Mouse (Mus musculus): ENCODE measurements at regions not wholly inside any gene's neighbourhood (a gene's known extent, or its start where the extent isn't known, plus 50 kb on each side); places are given as distances from the start of the nearest gene placed in this dataset.
A peak's percentile ranks its signal among the peaks of the same experiment; 100 is the strongest.

- no peak overlapping the region for H3K9ac ChIP-seq
- DNase-seq (peak; percentile 41), ATAC-seq (ENCODE audit: insufficient read depth) (no peak; the same call in 1 of the 2 replicates)
- no peaks in the 10 kb centered on the region for H3K9me3 ChIP-seq (ENCODE audit: low read depth, low read length)
- H3K4me3 ChIP-seq (ENCODE audit: low read depth, low read length), result no peak overlapping the region
- no peaks in the 10 kb centered on the region for H3K27me3 ChIP-seq (ENCODE audit: insufficient read depth, low read length)
- H3K36me3 ChIP-seq (ENCODE audit: insufficient read depth), result no peaks in the 10 kb centered on the region
- H3K4me2 ChIP-seq, result no peak overlapping the region
- TF ChIP-seq CTCF (IDR thresholded peaks at IDR 0.05; ENCODE audit: low read depth), result no peak
- H3K27ac ChIP-seq (ENCODE audit: low read depth), result peak overlapping the region; percentile 42; the same call in 1 of the 2 replicates
- H3K4me1 ChIP-seq (ENCODE audit: insufficient read depth), result peaks cover 8% of the 10 kb centered on the region; the same call in 1 of the 2 replicates
- 32% methylated on average over 1 of the region's 1 CpGs for WGBS
Observed at GRCm38 (mm10) chr2:48378160-48378559, 435.7 kb upstream of the Acvr2a start.

GRCm38 (mm10) chr2:48378749-48379148 lies 435.2 kb upstream of the Acvr2a start:
- 73% methylated on average over 2 of the region's 2 CpGs for WGBS
- Histone ChIP-seq H3K4me2 (no peak overlapping the region), H3K4me1 (ENCODE audit: insufficient read depth) (peaks cover 8% of the 10 kb centered on the region; the same call in 1 of the 2 replicates), H3K27me3 (ENCODE audit: insufficient read depth, low read length) (no peaks in the 10 kb centered on the region), H3K9me3 (ENCODE audit: low read depth, low read length) (no peaks in the 10 kb centered on the region), H3K36me3 (ENCODE audit: insufficient read depth) (no peaks in the 10 kb centered on the region), H3K27ac (ENCODE audit: low read depth) (no peak overlapping the region), H3K9ac (no peak overlapping the region), H3K4me3 (ENCODE audit: low read depth, low read length) (no peak overlapping the region)
- no peak for ATAC-seq (ENCODE audit: insufficient read depth)
- no peak for TF ChIP-seq CTCF (IDR thresholded peaks at IDR 0.05; ENCODE audit: low read depth)
- DNase-seq, result peak; percentile 19

GRCm38 (mm10) chr2:48380140-48380539 lies 433.8 kb upstream of the Acvr2a start:
- DNase-seq (peak; percentile 92), ATAC-seq (ENCODE audit: insufficient read depth) (peak; percentile 95)
- Histone ChIP-seq H3K4me2 (peak overlapping the region; percentile 21; the same call in 1 of the 2 replicates), H3K9ac (no peak overlapping the region), H3K4me1 (ENCODE audit: insufficient read depth) (peaks cover 8% of the 10 kb centered on the region; the same call in 1 of the 2 replicates), H3K9me3 (ENCODE audit: low read depth, low read length) (no peaks in the 10 kb centered on the region), H3K27me3 (ENCODE audit: insufficient read depth, low read length) (no peaks in the 10 kb centered on the region), H3K27ac (ENCODE audit: low read depth) (peak overlapping the region; percentile 62; the same call in 1 of the 2 replicates), H3K4me3 (ENCODE audit: low read depth, low read length) (no peak overlapping the region), H3K36me3 (ENCODE audit: insufficient read depth) (no peaks in the 10 kb centered on the region)
- no peak for TF ChIP-seq CTCF (IDR thresholded peaks at IDR 0.05; ENCODE audit: low read depth)
- 27% methylated on average over 5 of the region's 5 CpGs for WGBS

DNA sequence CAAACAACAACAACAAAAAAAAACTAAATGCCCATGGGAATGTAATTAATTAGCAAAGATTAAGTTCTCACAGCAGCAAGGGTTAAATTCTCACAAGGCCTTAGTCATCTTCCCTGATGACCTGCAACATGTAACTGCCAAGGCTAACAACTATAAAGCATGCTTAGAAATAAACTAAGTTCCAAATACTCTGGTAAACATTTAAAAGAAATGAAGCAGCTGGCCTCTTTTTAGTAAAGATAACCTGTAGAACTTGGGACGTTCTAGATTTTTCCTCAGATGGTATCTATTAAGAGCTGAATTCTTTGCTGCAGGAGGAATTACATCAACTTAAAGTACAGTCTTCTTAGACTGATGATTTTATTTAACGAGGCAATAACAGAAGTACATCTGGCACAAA lies 433.1 kb upstream of the Acvr2a start:
- Histone ChIP-seq H3K27ac (ENCODE audit: low read depth) (peak overlapping the region; percentile 62; the same call in 1 of the 2 replicates), H3K9me3 (ENCODE audit: low read depth, low read length) (no peaks in the 10 kb centered on the region), H3K4me1 (ENCODE audit: insufficient read depth) (peaks cover 8% of the 10 kb centered on the region; the same call in 1 of the 2 replicates), H3K4me3 (ENCODE audit: low read depth, low read length) (no peak overlapping the region), H3K4me2 (peak overlapping the region; percentile 21; the same call in 1 of the 2 replicates), H3K9ac (no peak overlapping the region), H3K36me3 (ENCODE audit: insufficient read depth) (no peaks in the 10 kb centered on the region), H3K27me3 (ENCODE audit: insufficient read depth, low read length) (no peaks in the 10 kb centered on the region)
- DNase-seq (peak; percentile 50), ATAC-seq (ENCODE audit: insufficient read depth) (no peak)
- TF ChIP-seq CTCF (IDR thresholded peaks at IDR 0.05; ENCODE audit: low read depth), result no peak
- WGBS, result 18% methylated on average over 2 of the region's 2 CpGs

DNA sequence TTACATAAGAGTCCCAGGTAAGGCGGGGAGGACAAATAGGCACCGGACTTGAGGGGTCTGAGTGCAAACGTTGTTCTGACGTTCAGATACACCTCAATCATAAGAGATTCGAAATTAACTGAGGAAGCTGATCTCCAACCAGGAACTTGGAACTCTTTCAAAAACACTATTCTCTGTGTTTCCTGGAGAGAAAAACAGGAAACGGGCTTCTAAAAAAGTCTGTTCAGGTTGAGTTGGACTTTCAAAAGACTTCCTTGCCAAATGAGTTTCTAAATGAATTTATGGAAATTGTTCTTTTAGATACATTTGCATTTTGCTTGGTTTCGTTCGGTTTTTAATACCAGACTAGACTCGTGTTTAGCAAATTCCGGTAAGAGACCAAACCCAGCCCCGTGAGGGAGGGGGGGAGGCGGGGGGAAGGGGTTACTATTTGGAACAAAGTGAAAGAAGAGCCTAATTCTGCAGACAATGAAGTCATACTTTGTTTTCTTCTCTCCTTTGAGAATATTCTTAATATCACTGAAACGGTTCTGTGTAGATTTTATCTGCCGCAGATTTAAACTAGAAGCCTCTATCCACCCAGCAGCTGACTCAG lies 432.3 kb upstream of the Acvr2a start:
- 65% methylated on average over 14 of the region's 14 CpGs for WGBS
- Histone ChIP-seq H3K9ac (no peak overlapping the region), H3K4me2 (0 out of 2 replicates have a peak overlapping the region, but pooled peaks have one; percentile 16), H3K36me3 (ENCODE audit: insufficient read depth) (no peaks in the 10 kb centered on the region), H3K4me1 (ENCODE audit: insufficient read depth) (peaks cover 8% of the 10 kb centered on the region; the same call in 1 of the 2 replicates), H3K4me3 (ENCODE audit: low read depth, low read length) (no peak overlapping the region), H3K9me3 (ENCODE audit: low read depth, low read length) (no peaks in the 10 kb centered on the region), H3K27me3 (ENCODE audit: insufficient read depth, low read length) (no peaks in the 10 kb centered on the region), H3K27ac (ENCODE audit: low read depth) (peak overlapping the region; percentile 48; the same call in 1 of the 2 replicates)
- no peak for ATAC-seq (ENCODE audit: insufficient read depth)
- DNase-seq, result peak; percentile 57
- TF ChIP-seq CTCF (IDR thresholded peaks at IDR 0.05; ENCODE audit: low read depth), result no peak

GRCm38 (mm10) chr2:48398504-48398903 lies 415.4 kb upstream of the Acvr2a start:
- H3K36me3 ChIP-seq (ENCODE audit: insufficient read depth), result no peaks in the 10 kb centered on the region
- whole genome bisulfite sequencing, result 81% methylated on average over 1 of the region's 1 CpGs
- no peaks in the 10 kb centered on the region for H3K4me1 ChIP-seq (ENCODE audit: insufficient read depth)
- no peak for ATAC-seq (ENCODE audit: insufficient read depth)
- no peak for TF ChIP-seq CTCF (IDR thresholded peaks at IDR 0.05; ENCODE audit: low read depth)
- H3K4me3 ChIP-seq (ENCODE audit: low read depth, low read length), result no peak overlapping the region
- H3K4me2 ChIP-seq, result no peak overlapping the region
- no peak overlapping the region for H3K9ac ChIP-seq
- no peaks in the 10 kb centered on the region for H3K27me3 ChIP-seq (ENCODE audit: insufficient read depth, low read length)
- H3K9me3 ChIP-seq (ENCODE audit: low read depth, low read length), result no peaks in the 10 kb centered on the region
- DNase-seq, result no peak
- H3K27ac ChIP-seq (ENCODE audit: low read depth), result no peak overlapping the region

DNA sequence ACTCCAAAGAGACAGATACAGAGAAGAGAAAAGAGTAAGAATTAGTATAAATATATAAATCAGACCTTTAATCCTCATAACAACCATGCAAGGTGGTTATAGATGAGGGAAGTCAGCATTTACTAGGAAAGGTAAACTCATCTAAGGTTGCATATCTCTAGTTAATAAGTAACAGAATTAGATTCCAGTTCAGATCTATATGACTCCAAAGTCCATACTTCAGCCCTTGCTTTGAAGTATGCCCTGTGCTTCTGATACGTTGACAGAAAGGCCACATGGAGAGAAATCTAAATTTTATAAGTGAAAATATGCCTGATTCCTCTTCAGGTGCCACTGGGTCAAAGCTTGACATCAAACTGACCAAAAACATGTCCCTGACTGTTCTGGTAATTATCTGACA lies 414.7 kb upstream of the Acvr2a start:
- TF ChIP-seq CTCF (IDR thresholded peaks at IDR 0.05; ENCODE audit: low read depth), result no peak
- 59% methylated on average over 1 of the region's 1 CpGs for WGBS
- no peak overlapping the region for H3K27ac ChIP-seq (ENCODE audit: low read depth)
- no peak overlapping the region for H3K9ac ChIP-seq
- H3K4me3 ChIP-seq (ENCODE audit: low read depth, low read length), result no peak overlapping the region
- H3K36me3 ChIP-seq (ENCODE audit: insufficient read depth), result no peaks in the 10 kb centered on the region
- H3K4me2 ChIP-seq, result no peak overlapping the region
- no peaks in the 10 kb centered on the region for H3K4me1 ChIP-seq (ENCODE audit: insufficient read depth)
- H3K9me3 ChIP-seq (ENCODE audit: low read depth, low read length), result no peaks in the 10 kb centered on the region
- H3K27me3 ChIP-seq (ENCODE audit: insufficient read depth, low read length), result no peaks in the 10 kb centered on the region
- ATAC-seq (ENCODE audit: insufficient read depth) (no peak), DNase-seq (no peak)

Data from lung, embryonic 14.5 days (tissue).